Mouse (Mus musculus) lung, postnatal 0 days (tissue): ENCODE results near the gene Cracr2a. TPM values are rescaled to one million over a fixed set of nuclear protein-coding genes. Genes with fewer than 3 reads are reported as not detected.

Source experiments
- ATAC-seq: fragments of 200-750 bp; cut with Nextera tagmentation; 2 replicates; pipeline ENCODE4 v1.8.0; 2017; ENCODE audit warnings: moderate library complexity
- DNase-seq: peaks from one replicate; pipeline ENCODE4 v3.0.0-alpha.2; 2016; ENCODE audit warnings: low spot score
- H3K27ac ChIP-seq: fragments of 300-500 bp; sonication (generic); 2 replicates; pipeline ENCODE4 v1.5.1; 2014; ENCODE audit warnings: antibody characterized with exemption, mild to moderate bottlenecking, low read length, mixed read lengths
- H3K27me3 ChIP-seq: fragments of 300-500 bp; sonication (generic); replicated peaks from 2 replicates; pipeline ENCODE4 v1.6.1; 2014; ENCODE audit warnings: low read length, mixed read lengths; ENCODE audit not compliant: insufficient read depth
- H3K36me3 ChIP-seq: fragments of 300-500 bp; sonication (generic); 2 replicates; pipeline ENCODE4 v1.6.1; 2014; ENCODE audit warnings: low read length, mixed read lengths; ENCODE audit not compliant: insufficient read depth
- H3K4me1 ChIP-seq: fragments of 300-500 bp; sonication (generic); 2 replicates; pipeline ENCODE4 v1.6.1; 2014; ENCODE audit warnings: antibody characterized with exemption, low read depth, low read length, mixed read lengths; ENCODE audit not compliant: insufficient read depth
- H3K4me2 ChIP-seq: fragments of 300-500 bp; sonication (generic); replicated peaks from 2 replicates; pipeline ENCODE4 v1.6.1; 2014; ENCODE audit warnings: low read depth, mild to moderate bottlenecking, low read length, moderate library complexity, mixed read lengths
- H3K4me3 ChIP-seq: fragments of 300-500 bp; sonication (generic); 2 replicates; pipeline ENCODE4 v1.5.1; 2014; ENCODE audit warnings: low read depth, low read length
- H3K9ac ChIP-seq: fragments of 300-500 bp; sonication (generic); replicated peaks from 2 replicates; pipeline ENCODE4 v1.6.1; 2014; ENCODE audit warnings: low read depth, mild to moderate bottlenecking
- H3K9me3 ChIP-seq: fragments of 300-500 bp; sonication (generic); 2 replicates; pipeline ENCODE4 v1.6.1; 2016; ENCODE audit warnings: low read length, mixed read lengths
- CTCF ChIP-seq: IDR thresholded peaks from 2 replicates; pipeline ENCODE4 v1.5.1; 2016; ENCODE audit warnings: antibody characterized with exemption, mild to moderate bottlenecking
- EP300 ChIP-seq: IDR thresholded peaks from 2 replicates; pipeline ENCODE4 v1.6.1; 2016; ENCODE audit warnings: antibody characterized with exemption, mild to moderate bottlenecking, control low read depth
- WGBS: fragments of 180-500 bp; shearing (Covaris S2); extraction: QIAGEN DNeasy Blood & Tissue Kit; methylation state at CpG from one replicate; pipeline ENCODE4 v1.1.7; 2014; 5-methylcytosine and 5-hydroxymethylcytosine counted together
- polyA plus RNA-seq: library from polyadenylated mRNA; unstranded; fragments of >200 nt; fragmentation: Nextera tagmentation; extraction: Ambion mirVana; gene quantifications from 2 replicates; pipeline ENCODE4 v1.2.1, GENCODE M21; 2015

Gene Cracr2a
- polyA plus RNA-seq, 1 experiment from 2014 or later: 5.4 TPM

DNA sequence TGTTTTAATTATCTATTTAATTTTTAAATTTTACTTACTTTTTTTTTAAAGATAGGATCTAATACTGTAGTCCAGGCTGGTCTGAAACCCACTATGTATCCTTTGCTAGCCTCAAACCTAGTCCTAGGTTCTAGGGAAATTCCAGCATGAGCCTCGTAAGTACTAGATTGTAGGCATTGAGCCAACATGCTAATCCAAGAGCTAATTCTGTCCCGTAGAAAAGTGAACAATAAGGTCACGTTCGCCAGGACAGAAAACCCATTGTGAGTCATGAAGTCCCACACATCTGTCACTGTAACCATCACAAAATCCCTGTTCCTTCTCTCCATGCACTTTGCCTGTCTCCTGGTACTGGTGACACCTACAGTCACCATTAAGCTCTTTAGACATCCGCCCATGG is 154.3 kb downstream of the Cracr2a start:
- Histone ChIP-seq H3K27me3 (no peaks in the 10 kb centered on the region), H3K4me1 (no peaks in the 10 kb centered on the region), H3K4me2 (no peak overlapping the region), H3K27ac (no peak overlapping the region), H3K4me3 (no peak overlapping the region), H3K9me3 (no peaks in the 10 kb centered on the region), H3K36me3 (no peaks in the 10 kb centered on the region), H3K9ac (no peak overlapping the region)
- WGBS: 58% methylated on average over 5 of the region's 5 CpGs
- DNase-seq: no peak
- TF ChIP-seq EP300 (no peak), CTCF (no peak)
- no peak for ATAC-seq

DNA sequence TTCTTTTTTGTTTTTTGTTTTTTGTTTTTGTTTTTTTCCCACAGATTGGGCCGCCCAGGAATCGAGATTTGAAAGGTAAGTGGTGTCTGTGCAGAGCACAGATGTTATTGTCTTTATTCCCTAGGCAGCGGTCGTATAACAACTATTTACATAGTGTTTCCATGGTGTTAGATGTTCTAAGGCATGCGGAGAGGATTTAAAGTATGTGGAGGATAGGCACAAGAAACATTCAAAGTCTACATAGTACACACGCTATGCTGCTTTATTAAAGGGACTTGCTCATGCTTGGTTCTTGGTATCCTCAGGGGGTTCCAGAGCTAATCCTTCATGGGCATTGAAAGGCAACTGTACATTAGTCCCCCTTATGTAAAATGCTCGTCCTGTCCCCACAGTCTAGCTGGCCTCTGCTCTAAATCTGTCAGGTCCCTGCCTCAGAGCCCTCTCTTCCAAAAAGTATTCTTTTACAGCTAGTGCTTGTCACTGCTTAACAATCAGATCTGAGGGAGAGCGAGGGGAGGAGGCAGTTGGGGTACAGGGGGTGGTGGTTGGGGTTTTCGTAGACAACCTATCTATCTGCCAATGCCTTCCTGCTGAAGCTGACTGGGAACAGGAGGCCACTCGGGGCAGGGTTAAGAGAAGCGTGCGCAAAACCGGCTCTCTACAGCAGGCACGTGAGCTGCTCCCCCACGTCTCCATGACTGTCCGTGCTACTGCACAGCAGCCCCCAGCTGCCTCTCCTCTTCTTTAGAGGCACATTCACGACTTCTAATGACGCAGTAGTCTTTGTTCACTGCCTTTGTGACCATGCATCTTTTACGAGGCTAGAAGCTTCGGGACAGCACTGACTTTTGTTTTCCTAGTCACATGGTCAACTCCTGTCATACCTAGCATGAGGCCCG is 156.3 kb downstream of the Cracr2a start:
- Histone ChIP-seq H3K27ac (no peak overlapping the region), H3K4me3 (no peak overlapping the region), H3K9me3 (no peaks in the 10 kb centered on the region), H3K36me3 (no peaks in the 10 kb centered on the region), H3K27me3 (no peaks in the 10 kb centered on the region), H3K4me1 (no peaks in the 10 kb centered on the region), H3K9ac (no peak overlapping the region), H3K4me2 (no peak overlapping the region)
- no peak for DNase-seq
- TF ChIP-seq EP300 (no peak), CTCF (no peak)
- no peak for ATAC-seq
- WGBS: 42% methylated on average over 21 of the region's 21 CpGs

DNA sequence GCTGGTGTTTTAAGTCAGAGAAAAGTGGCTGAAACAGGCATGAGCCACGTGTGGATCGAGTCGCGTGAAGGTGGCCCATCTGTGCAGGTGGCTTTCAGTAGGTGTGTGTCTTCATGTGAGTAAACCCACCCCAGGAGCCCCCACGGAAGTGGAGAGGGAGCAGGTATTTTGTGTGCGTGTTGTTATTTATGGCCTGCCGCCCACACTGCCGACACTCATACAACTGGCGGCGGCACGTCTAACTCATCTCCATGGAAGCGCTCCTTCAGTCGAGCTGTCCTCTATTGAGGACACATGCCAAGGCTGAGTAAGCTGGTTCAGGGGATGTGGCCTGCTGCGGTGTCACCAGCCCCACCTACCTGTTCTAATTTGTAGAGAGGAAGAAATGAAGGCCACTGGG is 158.7 kb downstream of the Cracr2a start:
- 86% methylated on average over 14 of the region's 14 CpGs for WGBS
- H3K27me3 ChIP-seq: no peaks in the 10 kb centered on the region
- TF ChIP-seq EP300: no peak
- TF ChIP-seq CTCF: no peak
- H3K36me3 ChIP-seq: no peaks in the 10 kb centered on the region
- H3K27ac ChIP-seq: no peak overlapping the region
- ATAC-seq (no peak), DNase-seq (no peak)
- no peak overlapping the region for H3K9ac ChIP-seq
- no peak overlapping the region for H3K4me2 ChIP-seq
- no peaks in the 10 kb centered on the region for H3K9me3 ChIP-seq
- H3K4me1 ChIP-seq: no peaks in the 10 kb centered on the region
- no peak overlapping the region for H3K4me3 ChIP-seq

DNA sequence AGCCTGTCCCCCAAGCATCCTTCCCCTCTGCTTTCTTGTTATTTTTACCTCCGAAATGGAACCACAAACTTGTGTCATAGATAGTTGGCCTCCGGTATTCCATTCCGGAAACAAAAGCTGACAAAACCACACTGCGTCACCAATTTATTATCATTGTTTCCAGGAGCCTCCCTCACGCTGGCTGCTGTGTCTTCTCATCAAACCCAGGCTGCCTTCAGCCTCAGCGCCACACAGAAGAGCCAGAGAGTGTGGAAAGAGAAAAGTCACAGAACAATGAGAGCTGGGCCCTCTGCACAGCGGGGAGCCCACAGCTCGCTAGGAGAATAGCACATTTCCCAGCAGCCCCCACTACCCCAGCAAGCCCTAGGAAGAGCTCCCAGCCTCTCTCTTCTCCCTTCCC is 162.0 kb downstream of the Cracr2a start:
- Histone ChIP-seq H3K4me2 (no peak overlapping the region), H3K4me1 (no peaks in the 10 kb centered on the region), H3K9me3 (no peaks in the 10 kb centered on the region), H3K36me3 (no peaks in the 10 kb centered on the region), H3K9ac (no peak overlapping the region), H3K4me3 (no peak overlapping the region), H3K27me3 (no peaks in the 10 kb centered on the region), H3K27ac (no peak overlapping the region)
- DNase-seq: no peak
- no peak for ATAC-seq
- TF ChIP-seq CTCF: no peak
- no peak for TF ChIP-seq EP300
- WGBS: 63% methylated on average over 8 of the region's 8 CpGs

Other genes starting within 250 kb of the Cracr2a start
- gene Parp11, start 114.5 kb upstream of the Cracr2a start, polyA plus RNA-seq: 10.6 and 11.5 TPM in 2 replicates
- gene Prmt8, start 208.1 kb downstream of the Cracr2a start, polyA plus RNA-seq: 0.39 and 0.80 TPM in 2 replicates